Mouse (Mus musculus): ENCODE data around the gene Ddit4l. TPM values are rescaled to one million over a fixed set of nuclear protein-coding genes. Genes with fewer than 3 reads are reported as not detected.

Gene Ddit4l
- not detected in 4 replicates for total RNA-seq (2023; ENCODE audit: inconsistent age)

GRCm38 (mm10) chr3:137621312-137621711 lies at the start of gene Ddit4l:
Ddit4l (plus strand) TSS chr3:137621612.

GRCm38 (mm10) chr3:137671224-137671623 lies 49.8 kb downstream of the Ddit4l start, which contains the start of gene Gm21962:
Gm21962 (plus strand) TSS chr3:137671524.

Other genes starting within 250 kb of the Ddit4l start
- not detected in 4 replicates for gene Gm21962, start 49.9 kb downstream of the Ddit4l start, total RNA-seq (2023; ENCODE audit: inconsistent age)
- gene H2afz, start 242.9 kb downstream of the Ddit4l start, total RNA-seq (2023; ENCODE audit: inconsistent age): 92.5 to 116 TPM (median 100 TPM) in 4 replicates
- gene Dnajb14, start 246.1 kb downstream of the Ddit4l start, total RNA-seq (2023; ENCODE audit: inconsistent age): 3.9 to 6.2 TPM (median 4.3 TPM) in 4 replicates